Mouse (Mus musculus): Measurements from ENCODE around the gene H2-Q2. TPM values are rescaled to one million over a fixed set of nuclear protein-coding genes. Genes with fewer than 3 reads are reported as not detected.
"Not testable (repeated sequence)": the region's sequence is repeated elsewhere in the genome, so short reads cannot be mapped to it uniquely, and the experiment has no call there.

The H2-Q2 gene
- total RNA-seq, 2 experiments from 2014 or later, result 0.33 to 0.58 TPM

DNA sequence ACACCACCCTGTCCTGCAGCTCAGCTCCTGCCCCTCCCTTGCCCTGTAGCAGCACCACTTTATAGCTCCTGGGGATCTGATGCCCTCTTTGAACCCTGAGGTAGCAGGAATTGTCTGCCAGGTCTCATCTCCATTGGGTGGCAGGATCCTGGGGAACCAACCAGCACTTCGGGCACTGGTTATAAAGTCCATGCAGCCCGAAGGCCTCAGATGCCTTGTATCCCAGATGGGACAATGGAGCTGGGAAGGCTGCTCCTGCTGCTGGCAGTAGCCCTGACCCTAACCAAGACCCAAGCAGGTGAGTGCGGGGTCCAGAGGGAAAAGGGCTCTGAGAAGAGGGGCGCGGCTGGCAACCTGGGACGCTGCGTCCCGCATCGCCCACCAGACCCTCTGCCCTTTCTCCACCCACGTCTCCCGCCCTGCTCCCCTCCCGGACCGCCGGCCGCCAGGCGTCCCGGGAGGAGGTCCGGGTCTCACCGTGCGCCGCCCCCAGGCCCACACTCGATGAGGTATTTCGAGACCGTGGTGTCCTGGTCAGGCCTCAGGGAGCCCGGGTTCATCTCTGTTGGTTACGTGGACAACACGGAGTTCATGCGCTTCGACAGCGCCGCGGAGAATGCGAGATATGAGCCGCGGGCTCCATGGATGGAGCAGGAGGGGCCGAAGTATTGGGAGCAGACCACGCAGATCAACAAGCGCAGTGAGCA is 16.9 kb downstream of the H2-Q2 start:
- intact Hi-C loops (cut with DNase I; ENCODE audit: low total_unique reads), result no loop called here

GRCm38 (mm10) chr17:35359470-35359862 is 17.4 kb downstream of the H2-Q2 start:
- DNase-seq, result no peak
- intact Hi-C loops (cut with DNase I; ENCODE audit: low total_unique reads), result no loop called here

More for the DNA sequence above, 16.9 kb downstream of the H2-Q2 start:
- DNase-seq, result no peak

DNA sequence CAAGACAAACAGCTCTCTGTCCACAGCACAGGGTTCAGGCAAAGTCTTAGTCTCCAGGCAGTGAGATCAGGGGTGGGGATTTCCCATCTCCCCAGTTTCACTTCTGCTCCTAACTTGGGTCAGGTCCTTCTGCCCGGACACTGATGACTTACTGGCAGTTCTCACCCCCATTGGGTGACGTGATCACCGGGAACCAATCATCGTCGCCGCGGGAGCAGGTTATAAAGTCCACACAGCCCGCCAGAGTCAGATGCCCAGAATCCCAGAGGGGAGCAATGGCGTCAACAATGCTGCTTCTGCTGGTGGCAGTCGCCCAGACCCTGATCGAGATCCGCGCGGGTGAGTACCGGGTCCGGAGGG is 37.3 kb downstream of the H2-Q2 start, which contains the start of gene H2-Q4:
TSS of gene H2-Q4 (plus strand) at position 249 of the 360 bp plus-strand sequence.
- intact Hi-C loops (cut with DNase I; ENCODE audit: low total_unique reads), result no loop called here
- DNase-seq, result peak; percentile 89

DNA sequence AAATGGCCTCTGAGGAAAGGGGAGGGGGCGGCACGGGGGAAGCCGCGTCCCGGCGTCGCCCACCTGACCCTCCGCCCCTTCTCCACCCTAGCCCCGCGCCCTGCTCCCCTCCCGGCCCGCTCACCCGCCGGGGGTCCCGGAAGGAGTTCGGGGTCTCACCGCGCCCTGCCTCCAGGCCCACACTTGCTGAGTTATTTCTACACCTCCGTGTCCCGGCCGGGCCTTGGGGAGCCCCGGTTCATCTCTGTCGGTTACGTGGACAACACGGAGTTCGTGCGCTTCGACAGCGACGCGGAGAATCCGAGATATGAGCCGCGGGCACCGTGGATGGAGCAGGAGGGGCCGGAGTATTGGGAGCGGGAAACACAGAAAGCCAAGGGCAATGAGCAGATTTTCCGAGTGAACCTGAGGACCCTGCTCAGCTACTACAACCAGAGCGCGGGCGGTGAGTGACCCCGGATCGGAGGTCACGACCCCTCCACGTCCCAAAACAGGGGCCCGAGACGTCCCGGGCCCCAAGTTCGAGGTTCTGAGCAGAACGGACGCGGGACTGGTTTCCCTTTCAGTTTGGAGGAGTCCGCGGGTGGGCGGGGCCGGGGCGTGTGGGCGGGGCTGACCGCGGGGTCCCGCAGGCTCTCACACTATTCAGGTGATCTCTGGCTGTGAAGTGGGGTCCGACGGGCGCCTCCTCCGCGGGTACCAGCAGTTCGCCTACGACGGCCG is 37.8 kb downstream of the H2-Q2 start:
- intact Hi-C loops (cut with DNase I; ENCODE audit: low total_unique reads), result no loop called here
- DNase-seq, result peak; percentile 11

- DNase-seq; intact Hi-C loops (cut with DNase I; ENCODE audit: low total_unique reads): not testable (repeated sequence)
Observed at GRCm38 (mm10) chr17:35389796-35390195, 47.8 kb downstream of the H2-Q2 start.

DNA sequence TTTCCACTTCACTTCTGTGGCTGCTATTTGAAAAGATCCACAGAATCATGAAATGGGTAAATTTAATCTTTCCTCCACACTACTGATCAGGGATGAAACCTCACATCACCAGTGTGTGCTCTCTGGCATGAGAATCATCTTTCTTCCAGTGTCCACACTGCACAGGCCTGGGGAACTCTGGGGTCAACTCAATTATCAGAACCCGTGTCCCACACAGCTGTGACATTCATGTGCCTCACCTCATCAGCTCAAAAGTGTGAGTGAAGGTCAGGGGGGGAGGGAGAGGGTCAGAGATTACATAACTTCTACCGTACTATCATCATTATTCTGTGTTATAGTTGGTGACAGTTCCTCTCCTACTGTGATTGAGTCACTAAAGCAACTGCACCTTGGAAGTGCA is 50.6 kb downstream of the H2-Q2 start:
- DNase-seq; intact Hi-C loops (cut with DNase I; ENCODE audit: low total_unique reads): not testable (repeated sequence)

DNA sequence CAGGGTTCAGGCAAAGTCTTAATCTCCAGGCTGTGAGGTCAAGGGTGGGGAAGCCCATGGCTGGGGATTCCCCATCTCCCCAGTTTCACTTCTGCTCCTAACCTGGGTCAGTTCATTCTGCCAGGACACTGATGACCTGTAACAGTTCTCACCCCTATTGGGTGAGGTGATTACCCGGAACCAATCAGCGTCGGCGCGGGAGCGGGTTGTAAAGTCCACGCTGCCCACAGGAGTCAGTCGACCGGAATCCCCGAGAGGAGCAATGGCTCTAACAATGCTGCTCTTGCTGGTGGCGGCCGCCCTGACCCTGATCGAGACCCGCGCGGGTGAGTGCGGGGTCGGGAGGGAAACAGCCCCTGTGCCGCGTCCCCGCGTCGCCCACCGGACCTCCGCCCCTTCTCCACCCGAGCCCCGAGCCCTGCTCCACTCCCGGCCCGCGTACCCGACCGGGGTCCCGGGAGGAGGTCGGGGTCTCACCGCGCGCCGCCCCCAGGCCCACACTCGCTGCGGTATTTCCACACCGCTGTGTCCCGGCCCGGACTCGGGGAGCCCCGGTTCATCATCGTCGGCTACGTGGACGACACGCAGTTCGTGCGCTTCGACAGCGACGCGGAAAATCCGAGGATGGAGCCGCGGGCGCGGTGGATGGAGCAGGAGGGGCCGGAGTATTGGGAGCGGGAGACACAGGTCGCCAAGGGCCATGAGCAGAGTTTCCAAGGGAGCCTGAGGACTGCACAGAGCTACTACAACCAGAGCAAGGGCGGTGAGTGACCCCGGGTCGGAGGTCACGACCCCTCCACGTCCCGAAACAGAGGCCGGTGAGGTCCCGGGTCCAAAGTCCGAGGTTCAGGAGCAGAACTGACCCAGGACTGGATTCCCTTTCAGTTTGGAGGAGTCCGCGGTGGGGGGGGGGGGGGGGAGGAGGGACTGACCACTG is 52.1 kb downstream of the H2-Q2 start:
- intact Hi-C loops (cut with DNase I; ENCODE audit: low total_unique reads); DNase-seq: not testable (repeated sequence)

Other genes starting within 250 kb of the H2-Q2 start
- gene Ly6g5c, start 234.0 kb upstream of the H2-Q2 start, total RNA-seq (2021), result not detected
- gene Ly6g5b, start 226.8 kb upstream of the H2-Q2 start, total RNA-seq (2021), result under 1 TPM; 0.27 to 0.37 TPM
- 1 to 10 TPM; 7.0 to 7.9 TPM for gene Gpank1, start 220.8 kb upstream of the H2-Q2 start, total RNA-seq (2021)
- 100 to 1,000 TPM; 156 to 166 TPM for gene Csnk2b, start 220.2 kb upstream of the H2-Q2 start, total RNA-seq (2021)
- gene D17H6S53E, start 215.9 kb upstream of the H2-Q2 start, total RNA-seq (2021), result 10 to 100 TPM; 14.4 to 16.1 TPM
- gene Apom, start 210.2 kb upstream of the H2-Q2 start, total RNA-seq (2021), result not detected
- gene Bag6, start 207.1 kb upstream of the H2-Q2 start, total RNA-seq (2021), result 100 to 1,000 TPM; 193 to 200 TPM
- 100 to 1,000 TPM; 102 to 118 TPM for gene Prrc2a, start 177.3 kb upstream of the H2-Q2 start, total RNA-seq (2021)
- gene Aif1, start 166.2 kb upstream of the H2-Q2 start, total RNA-seq (2021), result under 1 TPM; 0.71 to 0.90 TPM
- gene Lst1, start 153.8 kb upstream of the H2-Q2 start, total RNA-seq (2021), result 1 to 10 TPM; 1.5 to 2.8 TPM
- under 1 TPM in 1 of 2 experiments, not detected in 1; 0.31 TPM for gene Ltb, start 147.8 kb upstream of the H2-Q2 start, total RNA-seq (2021)
- gene Tnf, start 140.2 kb upstream of the H2-Q2 start, total RNA-seq (2021), result under 1 TPM; 0.24 to 0.68 TPM
- under 1 TPM; 0.42 to 0.78 TPM for gene Lta, start 136.9 kb upstream of the H2-Q2 start, total RNA-seq (2021)
- gene Gm16181, start 121.4 kb upstream of the H2-Q2 start, total RNA-seq (2021), result not detected
- 1 to 10 TPM; 2.3 to 2.7 TPM for gene Atp6v1g2, start 108.6 kb upstream of the H2-Q2 start, total RNA-seq (2021)
- gene Nfkbil1, start 106.5 kb upstream of the H2-Q2 start, total RNA-seq (2021), result 1 to 10 TPM; 7.6 to 7.9 TPM
- 100 to 1,000 TPM in 1 of 2 experiments, 10 to 100 TPM in 1; 85.3 to 103 TPM for gene Ddx39b, start 100.5 kb upstream of the H2-Q2 start, total RNA-seq (2021)
- 10 to 100 TPM; 34.3 to 40.7 TPM for gene H2-D1, start 79.5 kb upstream of the H2-Q2 start, total RNA-seq (2021)
- under 1 TPM; 0.18 to 0.47 TPM for gene H2-Q1, start 21.8 kb upstream of the H2-Q2 start, total RNA-seq (2021)
- 1 to 10 TPM; 3.0 to 4.1 TPM for gene H2-Q4, start 37.4 kb downstream of the H2-Q2 start, total RNA-seq (2021)
- gene H2-Q6, start 82.6 kb downstream of the H2-Q2 start, total RNA-seq (2021), result under 1 TPM in 1 of 2 experiments, not detected in 1; 0.10 TPM
- gene H2-Q7, start 96.9 kb downstream of the H2-Q2 start, total RNA-seq (2021), result under 1 TPM; 0.35 to 0.64 TPM
- gene H2-Q10, start 127.8 kb downstream of the H2-Q2 start, total RNA-seq (2021), result under 1 TPM in 1 of 2 experiments, not detected in 1; 0.09 TPM
- not detected for gene Pou5f1, start 163.8 kb downstream of the H2-Q2 start, total RNA-seq (2021)
- 1 to 10 TPM; 4.5 to 5.4 TPM for gene Tcf19, start 174.6 kb downstream of the H2-Q2 start, total RNA-seq (2021)
- 1 to 10 TPM; 2.6 to 3.3 TPM for gene Cchcr1, start 174.9 kb downstream of the H2-Q2 start, total RNA-seq (2021)
- not detected for gene Psors1c2, start 191.0 kb downstream of the H2-Q2 start, total RNA-seq (2021)
- gene Cdsn, start 209.9 kb downstream of the H2-Q2 start, total RNA-seq (2021), result under 1 TPM; 0.09 to 0.29 TPM
- gene 2300002M23Rik, start 225.2 kb downstream of the H2-Q2 start, total RNA-seq (2021), result not detected

Measured in gastrocnemius, postnatal 14 days (tissue).